Mouse (Mus musculus) T-helper 17 cell (primary cell): ENCODE results near the gene Vnn3.

Source experiments
- in situ Hi-C, 2 experiments: fragments of 300-600 bp; cut with MboI, MseI; formaldehyde crosslinking; loops; 1 replicate in 1 of 2; 2 replicates in 1 of 2; pipeline ENCODE4 v1.15.1; 2025; ENCODE audit warnings: high pct_unique_total_duplicates in 2 of 2

The Vnn3 gene

DNA sequence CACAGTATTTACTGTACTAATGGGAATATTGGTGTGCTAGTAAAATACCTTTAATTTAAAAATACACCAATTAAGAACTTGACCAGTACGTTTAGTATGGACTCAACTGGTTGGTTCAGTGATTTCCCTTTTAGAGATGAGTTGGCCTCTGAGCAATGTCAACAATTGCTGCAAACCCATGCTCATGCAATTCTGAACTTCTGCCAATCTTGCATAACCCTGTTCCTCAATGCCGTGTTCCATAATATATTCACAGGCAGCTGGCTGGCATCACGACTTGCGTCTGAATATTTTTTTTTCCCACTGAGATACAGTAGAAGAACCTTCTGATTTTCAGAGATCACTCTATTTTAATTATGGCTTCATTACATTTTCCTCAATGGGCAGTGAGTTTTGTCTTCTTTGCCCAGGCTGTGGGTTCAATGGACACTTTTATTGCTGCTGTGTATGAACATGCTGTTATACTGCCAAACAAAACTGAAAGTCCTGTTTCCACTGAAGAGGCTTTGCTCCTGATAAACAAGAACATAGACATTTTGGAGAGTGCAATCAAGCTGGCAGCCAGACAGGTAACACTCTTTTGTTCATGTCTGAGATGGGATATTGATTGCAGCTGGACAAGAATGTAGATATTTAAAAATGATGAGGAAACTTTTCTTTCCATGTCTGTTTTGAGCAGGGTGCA, at the start of gene Vnn3:
TSS of gene Vnn3 (plus strand) at position 235 of the 685 bp plus-strand sequence.
- in situ Hi-C loops: no loop called here

DNA sequence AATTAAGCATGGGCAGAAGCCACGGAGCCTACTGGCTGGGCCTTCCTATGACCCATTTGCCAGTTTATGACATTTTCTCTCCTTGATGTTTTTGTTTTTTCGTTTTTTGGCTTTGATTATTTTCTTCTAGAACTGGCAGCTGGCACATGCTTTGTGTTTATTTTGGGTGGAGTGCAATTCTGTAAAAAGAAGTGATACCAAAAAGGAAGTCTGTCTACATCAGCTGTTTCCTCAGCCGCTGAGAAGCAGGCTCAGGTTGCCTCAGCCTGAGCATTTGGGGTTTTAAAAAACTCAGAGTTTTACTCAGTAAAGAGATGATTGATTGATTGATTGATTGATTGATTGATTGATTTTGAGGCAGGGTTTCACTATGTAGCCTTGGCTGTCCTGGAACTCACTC, 48.4 kb upstream of the Vnn3 start:
- in situ Hi-C loops: no loop called here

DNA sequence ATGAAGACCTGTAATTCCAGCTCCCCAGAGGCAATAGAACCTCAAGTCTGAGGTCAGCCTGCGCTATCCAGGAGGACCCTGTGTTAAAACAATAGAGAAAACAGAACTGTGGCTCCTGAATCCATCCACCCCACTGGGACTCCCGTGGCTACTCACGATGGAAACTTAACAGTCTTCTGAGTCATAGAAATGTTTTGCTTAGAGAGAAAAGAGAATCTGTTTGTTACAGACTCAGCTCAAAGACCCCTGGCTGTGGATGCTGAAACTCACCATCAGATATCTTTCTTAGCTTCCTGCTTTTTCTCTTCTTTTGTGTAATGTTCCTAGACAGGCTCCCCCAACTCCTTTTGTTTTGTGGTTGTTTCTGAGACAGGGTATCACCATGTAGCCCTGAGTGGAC, 46.6 kb upstream of the Vnn3 start:
- in situ Hi-C loops: no loop called here

DNA sequence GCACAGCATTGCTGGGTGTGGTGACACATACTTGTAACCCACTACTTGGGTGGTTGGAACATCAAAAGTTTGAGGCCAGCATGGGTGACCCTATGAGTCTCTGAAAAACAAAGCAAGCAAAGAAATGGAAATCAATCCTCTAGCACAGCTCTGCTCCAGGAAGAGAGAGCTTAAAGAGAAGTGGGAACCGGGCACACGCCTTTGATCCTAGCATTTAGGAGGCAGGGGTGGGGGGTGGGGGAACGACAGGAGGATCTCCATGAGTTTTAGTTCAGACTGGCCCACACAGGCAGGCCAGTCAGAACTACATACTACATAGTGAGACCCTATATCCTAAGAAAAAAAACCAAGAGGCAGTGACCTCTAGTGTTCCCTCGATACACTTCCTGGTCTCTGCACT, 45.1 kb upstream of the Vnn3 start:
- in situ Hi-C loops: no loop called here

GRCm38 (mm10) chr10:23811635-23812437, 39.4 kb upstream of the Vnn3 start:
- in situ Hi-C loops: no loop called here

DNA sequence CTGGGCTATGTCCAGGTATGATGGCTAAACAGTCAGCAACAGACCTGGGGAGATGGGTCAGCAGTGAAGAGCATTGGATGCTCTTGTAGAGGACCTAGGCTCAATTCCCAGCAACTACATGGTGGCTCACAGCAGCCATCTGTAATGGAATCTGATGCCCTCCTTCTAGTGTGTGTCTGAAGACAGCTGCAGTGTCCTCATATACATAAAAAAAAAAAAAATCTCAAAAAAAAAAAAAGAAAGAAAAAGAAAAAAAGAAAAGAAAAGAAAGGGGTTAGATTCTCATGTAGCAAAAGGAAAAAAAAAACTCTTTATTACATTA, 38.9 kb upstream of the Vnn3 start:
- in situ Hi-C loops: no loop called here

- in situ Hi-C loops: no loop called here
Observed at GRCm38 (mm10) chr10:23812852-23813766, 38.2 kb upstream of the Vnn3 start.

- in situ Hi-C loops: loop anchor here (5.0 kb wide), 4 partner anchors 307 to 497 kb away; no protein-coding TSS in a partner anchor
Observed at GRCm38 (mm10) chr10:23815168-23815567, 36.1 kb upstream of the Vnn3 start.

- in situ Hi-C loops: loop anchor here (5.0 kb wide), 4 partner anchors 306 to 496 kb away; no protein-coding TSS in a partner anchor
Observed at GRCm38 (mm10) chr10:23816241-23816640, 35.0 kb upstream of the Vnn3 start.

DNA sequence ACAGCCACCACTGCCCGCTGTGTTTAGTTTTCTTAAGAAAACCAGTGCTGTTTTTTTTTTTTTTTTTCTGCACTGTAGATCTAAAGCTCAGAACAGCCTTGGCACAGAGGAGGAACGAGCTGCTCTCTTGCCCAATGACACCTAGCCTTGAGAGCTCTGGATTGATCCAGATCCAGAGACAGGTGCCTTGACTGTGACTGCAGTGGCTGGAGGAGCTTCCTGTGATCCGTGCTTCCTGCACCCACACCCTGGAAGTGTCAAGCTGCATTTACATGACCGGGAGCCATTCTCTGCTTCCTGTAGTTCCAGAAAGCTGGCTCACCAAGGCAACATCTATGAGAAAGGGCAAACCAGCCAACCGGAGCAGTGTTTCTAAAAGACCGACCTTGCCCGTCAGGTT, 24.7 kb upstream of the Vnn3 start:
- in situ Hi-C loops: no loop called here

GRCm38 (mm10) chr10:23836003-23836964, 15.0 kb upstream of the Vnn3 start:
- in situ Hi-C loops: no loop called here

DNA sequence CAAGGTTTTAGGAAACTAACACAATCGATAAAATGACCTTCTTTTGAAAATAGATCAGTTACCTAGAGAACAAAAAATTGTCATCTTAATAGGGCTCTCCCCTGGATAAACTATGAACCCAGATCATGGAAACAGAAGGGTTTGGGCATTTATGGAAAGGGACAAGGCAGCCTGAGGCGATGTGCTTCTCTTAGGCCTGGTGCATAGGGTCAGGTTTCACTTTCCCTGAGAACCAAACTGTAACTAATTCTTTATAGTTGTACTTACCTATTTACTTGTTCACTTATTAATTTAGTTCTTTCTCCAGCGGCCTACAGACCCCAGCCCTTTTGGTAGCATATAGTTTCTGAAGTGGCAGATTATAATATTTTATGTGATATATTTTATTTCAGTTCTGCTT, 14.1 kb upstream of the Vnn3 start:
- in situ Hi-C loops: no loop called here

GRCm38 (mm10) chr10:23838910-23839309, 12.4 kb upstream of the Vnn3 start:
- in situ Hi-C loops: no loop called here

DNA sequence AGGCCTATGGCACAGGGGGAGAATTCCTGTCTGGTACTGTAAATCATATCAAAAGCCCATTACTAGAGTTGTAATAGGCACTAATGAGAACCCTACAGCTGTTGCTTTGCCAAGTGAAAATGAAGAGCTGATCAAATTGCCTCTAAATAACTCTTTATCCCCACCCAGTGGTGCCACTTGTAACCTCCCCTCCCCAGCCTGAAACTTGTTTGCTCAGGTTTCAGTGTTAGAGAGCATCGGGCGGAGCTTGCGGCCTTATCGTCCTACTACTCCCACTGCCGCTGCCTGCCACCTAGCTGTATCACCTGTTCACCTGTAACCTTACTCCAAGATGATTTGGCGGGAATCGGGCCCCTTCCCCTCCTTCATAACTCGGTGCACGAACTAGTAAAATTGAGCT, 11.9 kb upstream of the Vnn3 start:
- in situ Hi-C loops: no loop called here

GRCm38 (mm10) chr10:23840496-23840895, 10.8 kb upstream of the Vnn3 start:
- in situ Hi-C loops: no loop called here

DNA sequence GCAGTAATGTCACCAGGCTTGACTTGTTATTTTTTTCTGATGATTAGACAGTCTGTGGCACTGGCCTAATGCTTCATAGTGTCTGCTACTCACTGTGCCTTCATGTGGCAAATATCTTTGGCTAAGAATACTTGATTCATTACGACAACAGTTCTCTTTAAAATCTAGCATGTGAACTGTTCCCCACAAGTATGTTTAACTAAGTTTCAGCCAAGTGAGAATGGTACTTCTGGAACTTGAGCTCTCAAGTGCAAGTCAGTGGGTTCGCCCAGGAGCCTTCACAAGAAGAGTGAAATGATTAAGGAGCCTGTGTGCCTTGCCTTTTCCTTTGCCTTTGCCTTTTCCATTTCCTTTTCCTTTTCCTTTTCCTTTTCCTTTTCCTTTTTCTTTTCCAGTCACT, 834 bp downstream of the Vnn3 start:
- in situ Hi-C loops: no loop called here

GRCm38 (mm10) chr10:23864362-23865312, 13.4 kb downstream of the Vnn3 start:
- in situ Hi-C loops: no loop called here

DNA sequence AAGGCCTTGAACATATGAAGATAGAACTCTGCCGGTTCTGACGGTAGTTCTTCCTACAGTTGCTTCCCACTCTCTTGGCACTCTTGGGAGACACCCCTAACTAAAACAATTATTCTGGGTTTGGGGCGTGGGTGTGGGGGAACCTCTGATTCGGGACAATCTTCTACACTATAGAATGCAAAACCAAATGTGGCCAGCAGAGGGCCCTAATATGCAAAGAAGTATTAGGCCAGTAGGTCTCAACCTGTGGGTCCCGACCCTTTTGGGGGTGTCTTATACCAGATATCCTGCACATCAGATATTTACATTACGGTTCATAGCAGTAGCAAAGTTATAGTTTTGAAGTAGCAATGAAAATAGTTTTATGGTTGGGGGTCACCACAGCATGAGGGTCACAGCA, 29.4 kb downstream of the Vnn3 start:
- in situ Hi-C loops: loop anchor here in 1 of 2 experiments (10.0 kb wide), 1 partner anchor 144 kb away; the partner anchor contains the start of gene Taar7d

DNA sequence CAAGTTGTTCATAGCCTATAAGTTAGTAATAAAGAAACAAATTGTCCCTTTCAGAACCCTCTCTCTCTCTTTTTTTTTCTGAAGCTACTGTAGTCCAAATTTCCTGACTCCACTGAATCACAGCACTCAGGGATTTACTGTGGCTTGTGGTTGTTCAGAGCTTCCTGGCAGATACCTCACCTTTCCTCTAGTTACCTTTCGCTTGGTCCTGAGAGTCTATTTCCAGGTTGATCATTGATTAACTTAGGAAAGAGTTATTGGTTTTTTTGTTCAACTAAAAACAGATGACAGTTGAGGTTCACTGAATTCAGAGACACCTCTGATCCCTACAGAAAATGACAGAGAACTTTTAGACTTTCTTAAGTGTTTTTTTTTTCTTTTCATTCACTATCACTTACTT, 33.6 kb downstream of the Vnn3 start:
- in situ Hi-C loops: loop anchor here in 1 of 2 experiments (10.0 kb wide), 1 partner anchor 140 kb away; the partner anchor contains the start of gene Taar7d
